Mouse (Mus musculus) MEL (cell line): ENCODE results near the gene Pard3. TPM values are rescaled to one million over a fixed set of nuclear protein-coding genes. Genes with fewer than 3 reads are reported as not detected.
"Not testable (repeated sequence)": the region's sequence is repeated elsewhere in the genome, so short reads cannot be mapped to it uniquely, and the experiment has no call there.

Experiments used
- DNase-seq: peaks from one replicate; pipeline ENCODE4 v3.0.0; 2011; ENCODE audit warnings: low read depth, low spot score
- H3K27ac ChIP-seq: 2 replicates; pipeline ENCODE4 v1.5.1; 2012; ENCODE audit warnings: low read depth, mild to moderate bottlenecking, control low read depth, low read length, moderate library complexity; ENCODE audit not compliant: control insufficient read depth
- H3K27me3 ChIP-seq, 2 experiments: fragments of 150-350 bp in 1 of 2; sonication (generic) in 1 of 2; 2 replicates each; pipeline ENCODE4 v1.6.1; 2012; ENCODE audit warnings: low read length in 2 of 2, mild to moderate bottlenecking in 2 of 2, improper control_type of control experiment in 1 of 2, moderate library complexity in 1 of 2; ENCODE audit not compliant: insufficient read depth in 2 of 2, control insufficient read depth in 1 of 2
- H3K36me3 ChIP-seq, 2 experiments: 2 replicates each; pipeline ENCODE4 v1.6.1; 2012 to 2014; ENCODE audit warnings: low read length in 2 of 2, improper control_type of control experiment in 1 of 2, inconsistent platforms in 1 of 2, mild to moderate bottlenecking in 1 of 2; ENCODE audit not compliant: insufficient read depth in 2 of 2, control insufficient read depth in 1 of 2
- H3K4me1 ChIP-seq, 2 experiments: fragments of 150-350 bp in 1 of 2; sonication (generic) in 1 of 2; 2 replicates each; pipeline ENCODE4 v1.6.1; 2012; ENCODE audit warnings: low read length in 2 of 2, improper control_type of control experiment in 1 of 2, mild to moderate bottlenecking in 1 of 2; ENCODE audit not compliant: insufficient read depth in 2 of 2, control insufficient read depth in 1 of 2
- H3K4me3 ChIP-seq, 2 experiments: fragments of 150-350 bp in 1 of 2; sonication (generic) in 1 of 2; 2 replicates each; pipeline ENCODE4 v1.5.1; 2012; ENCODE audit warnings: low read depth in 2 of 2, low read length in 2 of 2, mild to moderate bottlenecking in 2 of 2, moderate library complexity in 2 of 2, control low read depth in 1 of 2, improper control_type of control experiment in 1 of 2; ENCODE audit not compliant: control insufficient read depth in 1 of 2, insufficient read depth in 1 of 2
- H3K79me2 ChIP-seq: 2 replicates; pipeline ENCODE4 v1.6.1; 2012; ENCODE audit warnings: mild to moderate bottlenecking, low read length, moderate library complexity; ENCODE audit not compliant: control insufficient read depth, poor library complexity, insufficient read depth
- H3K9ac ChIP-seq: 2 replicates; pipeline ENCODE4 v1.6.1; 2012; ENCODE audit warnings: low read depth, mild to moderate bottlenecking, control low read depth, low read length, moderate library complexity; ENCODE audit not compliant: control insufficient read depth, poor library complexity, severe bottlenecking
- H3K9me3 ChIP-seq: fragments of 150-350 bp; sonication (generic); replicated peaks from 2 replicates; pipeline ENCODE4 v1.6.1; 2012; ENCODE audit warnings: mild to moderate bottlenecking, low read length, improper control_type of control experiment, moderate library complexity; ENCODE audit not compliant: insufficient read depth
- CHD1 ChIP-seq: IDR thresholded peaks from 2 replicates; pipeline ENCODE4 v1.6.1; 2012; ENCODE audit warnings: low read depth, mild to moderate bottlenecking, inconsistent platforms, low read length, improper control_type of control experiment
- EP300 ChIP-seq, 2 experiments: IDR thresholded peaks; 2 replicates each; pipeline ENCODE4 v1.6.1; 2011; ENCODE audit warnings: improper control_type of control experiment in 2 of 2, low read length in 2 of 2, low read depth in 1 of 2, mild to moderate bottlenecking in 1 of 2
- ETS1 ChIP-seq: IDR thresholded peaks from 2 replicates; pipeline ENCODE4 v1.6.1; 2012; ENCODE audit warnings: low read depth, mild to moderate bottlenecking, inconsistent platforms, low read length, improper control_type of control experiment, moderate library complexity
- GABPA ChIP-seq: IDR thresholded peaks from 2 replicates; pipeline ENCODE4 v1.6.1; 2012; ENCODE audit warnings: low read depth, mild to moderate bottlenecking, inconsistent platforms, low read length, improper control_type of control experiment, moderate library complexity
- JUND ChIP-seq: IDR thresholded peaks from 2 replicates; pipeline ENCODE4 v1.6.1; 2011; ENCODE audit warnings: low read depth, mild to moderate bottlenecking, improper control_type of control experiment, low read length
- MXI1 ChIP-seq: IDR thresholded peaks from 2 replicates; pipeline ENCODE4 v1.6.1; 2011; ENCODE audit warnings: mild to moderate bottlenecking, low read depth, low read length, improper control_type of control experiment
- MYB ChIP-seq: IDR thresholded peaks from 2 replicates; pipeline ENCODE4 v1.6.1; 2011; ENCODE audit warnings: mild to moderate bottlenecking, low read depth, low read length, improper control_type of control experiment
- NELFE ChIP-seq: IDR thresholded peaks from 2 replicates; pipeline ENCODE4 v1.6.1; 2011; ENCODE audit warnings: low read depth, low read length, improper control_type of control experiment
- POLR2A ChIP-seq, 2 experiments: IDR thresholded peaks; 2 replicates each; pipeline ENCODE4 v1.6.1; 2011 to 2012; ENCODE audit warnings: low read length in 2 of 2, mild to moderate bottlenecking in 2 of 2, control low read depth in 1 of 2, improper control_type of control experiment in 1 of 2, low read depth in 1 of 2, moderate library complexity in 1 of 2; ENCODE audit not compliant: control insufficient read depth in 1 of 2, insufficient read depth in 1 of 2, poor library complexity in 1 of 2
- POLR2AphosphoS2 ChIP-seq: IDR thresholded peaks from 2 replicates; pipeline ENCODE4 v1.6.1; 2011; ENCODE audit warnings: low read length, improper control_type of control experiment
- RAD21 ChIP-seq: IDR thresholded peaks from 2 replicates; pipeline ENCODE4 v1.6.1; 2011; ENCODE audit warnings: mild to moderate bottlenecking, low read depth, low read length, improper control_type of control experiment
- SIN3A ChIP-seq: IDR thresholded peaks from 2 replicates; pipeline ENCODE4 v1.6.1; 2012; ENCODE audit warnings: low read length, improper control_type of control experiment, inconsistent platforms
- TBP ChIP-seq: IDR thresholded peaks from 2 replicates; pipeline ENCODE4 v1.8.0; 2011; ENCODE audit warnings: low read depth, low read length, improper control_type of control experiment
- UBTF ChIP-seq: IDR thresholded peaks from 2 replicates; pipeline ENCODE4 v1.6.1; 2012; ENCODE audit warnings: low read depth, mild to moderate bottlenecking, inconsistent platforms, low read length, improper control_type of control experiment, moderate library complexity, borderline replicate concordance; ENCODE audit not compliant: insufficient read depth
- USF2 ChIP-seq, 2 experiments: IDR thresholded peaks; 2 replicates each; pipeline ENCODE4 v1.6.1; 2011 to 2012; ENCODE audit warnings: improper control_type of control experiment in 2 of 2, low read length in 2 of 2, borderline replicate concordance in 1 of 2, inconsistent platforms in 1 of 2, low read depth in 1 of 2, mild to moderate bottlenecking in 1 of 2; ENCODE audit not compliant: insufficient read depth in 1 of 2
- polyA plus RNA-seq, 2 experiments: library from polyadenylated mRNA; stranded (reverse) in 1 of 2; unstranded in 1 of 2; fragments of >175 nt in 1 of 2; fragments of >200 nt in 1 of 2; gene quantifications; 2 replicates each; pipeline versions ENCODE4 v1.2.1 to v1.2.4; 2012; ENCODE audit warnings: low replicate concordance in 2 of 2, low read depth in 1 of 2; ENCODE audit not compliant: insufficient read length in 2 of 2, insufficient read depth in 1 of 2, missing spikeins in 1 of 2
- total RNA-seq: library from RNA; depleted of rRNA; stranded (reverse); fragments of 300-350 nt; gene quantifications from 2 replicates; pipeline ENCODE4 v1.2.3, GENCODE M21; 2012

Gene Pard3
- total and polyA plus RNA-seq, 3 experiments = not detected

GRCm38 (mm10) chr8:127169361-127169760 lies 105.7 kb downstream of the Pard3 start:
- no peak overlapping the region for H3K9ac ChIP-seq
- H3K79me2 ChIP-seq = no peaks in the 10 kb centered on the region
- no peaks in the 10 kb centered on the region for H3K9me3 ChIP-seq
- H3K36me3 ChIP-seq = no peaks in the 10 kb centered on the region
- H3K27me3 ChIP-seq = no peaks in the 10 kb centered on the region
- DNase-seq = no peak
- no peak overlapping the region for H3K4me3 ChIP-seq
- H3K4me1 ChIP-seq = no peaks in the 10 kb centered on the region
- TF ChIP-seq JUND (no peak), MYB (no peak), ETS1 (no peak), EP300 (IDR thresholded peaks at IDR 0.05; ENCODE audit: low read depth in 1 of 2, low read length in 2 of 2) (no peak), SIN3A (no peak), POLR2A (IDR thresholded peaks at IDR 0.05; ENCODE audit: control insufficient read depth in 1 of 2, insufficient read depth in 1 of 2, low read depth in 1 of 2, low read length in 2 of 2, poor library complexity in 1 of 2) (no peak), CHD1 (no peak), UBTF (no peak), RAD21 (no peak), MXI1 (no peak), TBP (no peak), NELFE (no peak)
- H3K27ac ChIP-seq = no peak overlapping the region

DNA sequence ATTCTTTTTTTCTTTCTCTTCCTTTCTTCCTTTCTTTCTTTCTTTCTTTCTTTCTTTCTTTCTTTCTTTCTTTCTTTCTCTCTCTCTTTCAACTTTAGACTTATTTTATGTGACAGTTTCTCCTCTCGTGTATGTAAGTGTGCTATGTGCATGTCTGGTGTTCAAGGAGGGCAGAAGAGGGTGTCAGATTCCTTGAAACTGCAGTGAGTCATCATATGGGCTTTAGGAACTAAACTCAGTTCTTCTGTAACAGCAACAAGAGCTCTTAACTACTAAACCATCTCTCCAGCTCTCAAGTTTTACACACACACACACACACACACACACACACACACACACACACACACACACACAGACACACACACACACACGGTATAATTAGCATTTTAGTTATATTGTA lies 106.7 kb downstream of the Pard3 start:
- H3K79me2 ChIP-seq, H3K9me3 ChIP-seq, H3K27me3 ChIP-seq, H3K9ac ChIP-seq, DNase-seq, H3K36me3 ChIP-seq, H3K27ac ChIP-seq, H3K4me1 ChIP-seq, H3K4me3 ChIP-seq: not testable (repeated sequence)

DNA sequence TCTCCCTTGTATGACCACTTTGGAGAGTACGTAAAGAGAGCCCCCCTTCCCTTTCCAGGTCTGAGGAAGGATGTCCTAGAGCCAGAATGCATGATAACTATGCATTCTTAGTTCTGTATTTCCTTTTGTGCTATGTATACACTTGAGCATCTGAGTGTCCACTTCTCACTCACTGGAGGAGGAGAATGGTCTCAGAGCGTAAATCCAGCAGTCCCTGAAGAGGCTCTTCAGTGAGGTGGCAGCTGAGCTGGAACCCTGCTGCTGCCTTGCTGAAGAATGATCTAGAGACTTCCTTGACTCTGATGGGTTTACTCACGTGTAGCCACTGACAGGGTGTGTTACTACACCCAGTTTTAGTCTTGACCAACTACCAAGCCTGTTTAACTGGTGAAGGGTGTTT lies 107.2 kb downstream of the Pard3 start:
- no peaks in the 10 kb centered on the region for H3K27me3 ChIP-seq
- TF ChIP-seq GABPA (no peak), POLR2AphosphoS2 (no peak), USF2 (IDR thresholded peaks at IDR 0.05; ENCODE audit: borderline replicate concordance in 1 of 2, insufficient read depth in 1 of 2, low read depth in 1 of 2, low read length in 2 of 2) (no peak)
- H3K4me3 ChIP-seq = no peak overlapping the region
- H3K27ac ChIP-seq = no peak overlapping the region
- H3K36me3 ChIP-seq = no peaks in the 10 kb centered on the region
- DNase-seq = no peak
- H3K4me1 ChIP-seq = no peaks in the 10 kb centered on the region
- no peak overlapping the region for H3K9ac ChIP-seq
- no peaks in the 10 kb centered on the region for H3K9me3 ChIP-seq
- H3K79me2 ChIP-seq = no peaks in the 10 kb centered on the region
